Mouse (Mus musculus): Measurements from ENCODE around the gene Pdxdc1.
"Not testable (repeated sequence)": the region's sequence is repeated elsewhere in the genome, so short reads cannot be mapped to it uniquely, and the experiment has no call there.

Pdxdc1 gene

DNA sequence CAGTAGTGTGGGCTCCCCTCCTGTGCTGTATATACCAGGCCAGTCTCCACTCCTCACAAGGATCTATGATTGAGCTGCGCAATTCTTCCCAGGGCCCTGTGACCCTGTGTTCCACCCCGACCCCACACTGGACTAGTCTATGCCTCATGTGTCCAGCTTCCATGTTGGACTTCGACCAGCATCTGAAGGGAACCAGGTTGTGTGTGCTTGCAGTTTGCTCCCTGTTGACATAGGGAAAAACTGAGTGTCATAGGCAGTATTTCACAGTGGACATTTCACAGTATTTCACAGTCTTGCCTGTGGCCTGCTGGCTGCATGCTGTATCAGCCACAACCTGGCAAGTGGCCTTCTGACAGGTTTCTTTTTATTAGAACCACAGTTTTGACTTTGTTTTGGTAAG, 89.7 kb downstream of the Pdxdc1 start:
- DNase-seq (ENCODE audit: low read depth): no peak

DNA sequence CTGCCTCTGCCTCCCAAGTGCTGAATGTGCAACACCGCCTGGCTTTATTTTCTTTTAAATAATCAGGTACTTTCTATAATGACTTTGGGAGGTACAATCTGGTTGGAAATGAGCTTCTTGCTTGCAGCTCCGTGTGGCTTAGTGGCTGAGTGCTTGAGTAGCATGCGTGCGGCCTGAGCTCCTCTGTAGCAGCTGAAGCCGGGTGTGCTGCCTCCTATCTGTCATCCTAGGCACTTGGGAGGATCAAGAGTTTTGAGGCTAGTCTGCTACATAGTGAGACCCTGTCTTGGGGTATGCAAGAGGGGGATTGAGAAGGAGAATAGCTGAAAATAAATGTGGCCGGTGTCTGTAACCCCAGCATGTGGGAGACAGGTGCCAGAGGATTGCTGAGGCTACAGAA, 90.8 kb downstream of the Pdxdc1 start:
- DNase-seq (ENCODE audit: low read depth): no peak

DNA sequence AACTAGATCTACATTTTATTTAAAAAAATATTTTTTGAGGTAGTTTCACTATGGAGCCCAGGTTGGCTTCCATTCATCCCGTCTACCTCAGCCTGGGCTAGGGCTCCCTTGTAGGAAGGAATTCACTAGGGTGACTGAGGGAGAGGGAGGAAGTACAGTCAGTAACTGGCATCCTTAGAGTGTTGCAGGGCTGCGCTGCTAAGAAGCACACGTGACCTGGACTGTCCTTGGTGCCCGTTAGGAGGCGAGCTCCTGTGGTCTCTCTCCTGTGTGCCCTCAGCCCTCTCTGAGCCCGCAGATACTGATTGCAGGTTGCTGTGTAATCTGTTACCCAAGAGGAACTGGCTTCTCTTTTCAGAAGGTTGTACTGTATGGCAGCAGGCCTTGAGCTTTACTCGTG, 94.5 kb downstream of the Pdxdc1 start:
- DNase-seq (ENCODE audit: low read depth): no peak

DNA sequence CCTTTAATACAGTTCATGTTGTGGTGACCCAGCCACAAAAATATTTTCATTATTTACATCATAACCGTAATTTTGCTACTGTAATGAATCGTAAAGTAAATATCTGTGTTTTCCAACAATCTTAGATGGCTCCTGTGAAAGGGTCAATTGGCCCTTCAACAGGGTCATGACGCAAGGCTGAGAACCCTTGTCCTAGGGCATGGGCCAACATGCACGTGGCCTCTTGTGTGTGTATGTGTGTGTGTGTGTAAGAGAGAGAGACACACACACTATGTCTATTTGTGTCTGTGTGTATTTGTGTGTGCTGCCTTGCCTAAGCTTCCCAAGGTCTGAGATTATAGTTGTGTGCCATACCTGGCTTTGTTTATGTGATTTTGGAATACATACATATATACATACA, 95.3 kb downstream of the Pdxdc1 start:
- DNase-seq (ENCODE audit: low read depth): no peak

GRCm38 (mm10) chr16:13804666-13805065, 98.3 kb downstream of the Pdxdc1 start:
- DNase-seq (ENCODE audit: low read depth): no peak

DNA sequence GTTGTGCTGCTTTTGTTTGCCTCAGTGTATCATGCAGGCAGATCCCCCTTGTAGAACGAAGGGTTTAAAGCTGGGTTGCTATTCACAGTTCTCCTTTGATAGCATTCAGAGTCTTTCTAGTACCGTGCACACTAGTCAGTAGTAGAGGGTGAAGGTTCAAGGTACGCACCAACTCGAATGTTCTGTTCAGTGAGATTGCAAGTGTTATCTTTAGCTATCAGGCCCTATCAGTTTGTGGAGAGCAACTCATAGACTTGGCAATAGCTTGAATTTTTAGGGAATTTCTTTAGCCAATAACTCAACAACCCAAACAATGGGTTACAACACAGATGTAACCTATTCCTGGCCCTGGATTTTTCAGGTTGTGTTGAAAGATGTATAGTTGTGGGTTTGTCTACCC, 101.7 kb downstream of the Pdxdc1 start:
- no peak for DNase-seq (ENCODE audit: low read depth)

GRCm38 (mm10) chr16:13796746-13797175, 106.2 kb downstream of the Pdxdc1 start:
- DNase-seq (ENCODE audit: low read depth): no peak

DNA sequence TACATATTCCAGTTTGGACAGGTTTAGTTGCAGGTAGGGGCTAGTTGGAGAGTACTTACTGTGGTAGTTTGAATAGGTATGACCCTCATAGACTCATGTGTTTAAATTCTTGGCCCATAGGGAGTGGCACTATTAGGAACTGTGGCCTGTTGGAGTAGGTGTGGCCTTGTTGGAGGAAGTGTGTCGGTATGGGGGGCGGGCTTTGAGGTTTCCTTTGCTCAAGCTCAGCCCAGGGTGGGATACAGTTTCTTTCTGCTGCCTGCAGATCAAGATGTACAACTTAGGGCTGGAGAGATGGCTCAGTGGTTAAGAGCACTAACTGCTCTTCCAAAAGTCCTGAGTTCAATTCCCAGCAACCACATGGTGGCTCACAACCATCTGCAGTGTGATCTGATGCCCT, 109.5 kb downstream of the Pdxdc1 start:
- not testable (repeated sequence) for DNase-seq (ENCODE audit: low read depth)

DNA sequence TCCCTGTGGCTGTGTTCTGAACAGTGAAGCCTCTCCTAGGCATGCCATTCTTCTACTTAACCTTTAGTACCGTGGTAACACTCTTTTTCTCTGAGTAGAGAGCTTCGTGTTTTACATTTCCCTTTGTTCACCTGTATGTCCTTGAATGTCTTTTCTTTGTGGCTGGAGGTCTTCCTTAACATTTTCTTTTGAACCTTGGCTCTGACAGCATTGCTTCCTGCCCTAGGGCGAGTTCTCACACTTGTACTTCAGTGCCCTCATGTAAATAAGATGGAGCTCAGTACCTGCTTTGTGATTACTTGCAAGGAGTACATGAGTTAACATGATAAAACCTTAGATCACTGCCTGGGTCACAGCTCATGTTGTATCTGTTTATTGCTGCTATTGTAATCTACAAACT, 117.0 kb downstream of the Pdxdc1 start:
- DNase-seq (ENCODE audit: low read depth): no peak
